Mouse (Mus musculus) heart, embryonic 12.5 days (tissue): ENCODE results near the gene Rap1b. TPM values are rescaled to one million over a fixed set of nuclear protein-coding genes. Genes with fewer than 3 reads are reported as not detected.

Experiments used
- ATAC-seq: fragments of 200-750 bp; cut with Nextera tagmentation; 2 replicates; pipeline ENCODE4 v1.8.0; 2017; ENCODE audit warnings: moderate TSS enrichment, moderate library complexity; ENCODE audit not compliant: insufficient number of reproducible peaks, low FRiP score
- H3K27ac ChIP-seq: fragments of 300-500 bp; sonication (generic); 2 replicates; pipeline ENCODE4 v1.5.1; 2016; ENCODE audit warnings: mild to moderate bottlenecking, moderate library complexity; ENCODE audit not compliant: poor library complexity, severe bottlenecking
- H3K27me3 ChIP-seq: fragments of 300-500 bp; sonication (generic); replicated peaks from 2 replicates; pipeline ENCODE4 v1.6.1; 2016; ENCODE audit warnings: mild to moderate bottlenecking, moderate library complexity
- H3K36me3 ChIP-seq: fragments of 300-500 bp; sonication (generic); 2 replicates; pipeline ENCODE4 v1.6.1; 2016; ENCODE audit warnings: mild to moderate bottlenecking, moderate library complexity
- H3K4me1 ChIP-seq: fragments of 300-500 bp; sonication (generic); replicated peaks from 2 replicates; pipeline ENCODE4 v1.6.1; 2016; ENCODE audit warnings: mild to moderate bottlenecking
- H3K4me2 ChIP-seq: fragments of 300-500 bp; sonication (generic); 2 replicates; pipeline ENCODE4 v1.6.1; 2016; ENCODE audit warnings: mild to moderate bottlenecking, moderate library complexity
- H3K4me3 ChIP-seq: fragments of 300-500 bp; sonication (generic); 2 replicates; pipeline ENCODE4 v1.5.1; 2016; ENCODE audit warnings: mild to moderate bottlenecking
- H3K9ac ChIP-seq: fragments of 300-500 bp; sonication (generic); 2 replicates; pipeline ENCODE4 v1.6.1; 2016; ENCODE audit warnings: mild to moderate bottlenecking, moderate library complexity
- H3K9me3 ChIP-seq: fragments of 300-500 bp; sonication (generic); replicated peaks from 2 replicates; pipeline ENCODE4 v1.6.1; 2016; ENCODE audit warnings: mild to moderate bottlenecking, moderate library complexity
- WGBS: fragments of 180-500 bp; shearing (Covaris S2); methylation state at CpG from one replicate; pipeline ENCODE4 v1.1.7; 2016; 5-methylcytosine and 5-hydroxymethylcytosine counted together
- polyA plus RNA-seq: library from polyadenylated mRNA; unstranded; fragments of >200 nt; fragmentation: Nextera tagmentation; extraction: Ambion mirVana; gene quantifications from 2 replicates; pipeline ENCODE4 v1.2.1, GENCODE M21; 2016

Rap1b gene
- polyA plus RNA-seq, 1 experiment from 2014 or later: 131 TPM

DNA sequence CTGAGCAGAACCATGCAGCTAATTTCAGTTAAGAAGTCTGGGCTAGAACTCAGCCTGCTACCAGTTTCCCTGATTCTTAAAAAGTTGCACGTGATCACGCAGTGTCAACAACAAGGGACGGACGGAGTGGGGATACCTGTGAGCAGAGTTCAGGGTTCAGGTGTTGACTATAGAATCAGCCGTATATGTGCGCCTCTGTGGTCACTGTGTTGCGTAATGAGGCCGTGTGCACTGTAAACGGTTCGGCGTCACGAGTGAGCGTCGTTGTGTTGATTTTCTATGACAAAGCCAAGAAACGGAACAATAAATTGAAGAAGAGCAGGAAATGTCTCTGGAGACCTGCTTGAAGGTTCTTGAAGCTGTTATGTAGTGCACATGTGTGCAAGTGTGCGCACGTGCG, 30.6 kb upstream of the Rap1b start:
- Histone ChIP-seq H3K4me2 (no peak overlapping the region), H3K9me3 (no peaks in the 10 kb centered on the region), H3K4me3 (no peak overlapping the region), H3K27ac (no peak overlapping the region), H3K4me1 (no peaks in the 10 kb centered on the region), H3K27me3 (no peaks in the 10 kb centered on the region; the same call in 1 of the 2 replicates), H3K9ac (no peak overlapping the region), H3K36me3 (no peaks in the 10 kb centered on the region)
- no peak for ATAC-seq
- WGBS: 86% methylated on average over 18 of the region's 18 CpGs

DNA sequence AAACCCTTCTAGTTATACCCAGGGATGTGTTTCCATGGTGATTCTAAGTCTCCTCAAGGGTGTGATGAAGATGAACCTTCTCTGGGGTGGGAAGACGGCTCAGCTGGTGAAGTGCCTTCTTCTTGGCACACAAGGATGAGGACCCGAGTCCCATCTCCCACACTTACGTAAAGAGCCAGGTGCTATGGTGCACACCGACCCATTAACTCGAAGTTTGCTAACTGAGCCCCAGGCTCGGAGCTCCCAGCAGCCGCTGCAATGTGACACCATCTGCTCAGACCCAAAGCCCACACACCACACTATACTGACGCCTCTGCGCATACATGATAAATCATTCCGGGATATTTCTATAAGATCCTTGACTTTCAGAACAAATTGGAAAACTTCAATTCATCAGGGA, 29.1 kb upstream of the Rap1b start:
- Histone ChIP-seq H3K36me3 (no peaks in the 10 kb centered on the region), H3K4me3 (no peak overlapping the region), H3K27ac (no peak overlapping the region), H3K4me1 (no peaks in the 10 kb centered on the region), H3K9me3 (no peaks in the 10 kb centered on the region), H3K4me2 (no peak overlapping the region), H3K27me3 (no peaks in the 10 kb centered on the region; the same call in 1 of the 2 replicates), H3K9ac (no peak overlapping the region)
- 73% methylated on average over 10 of the region's 10 CpGs for WGBS
- no peak for ATAC-seq

DNA sequence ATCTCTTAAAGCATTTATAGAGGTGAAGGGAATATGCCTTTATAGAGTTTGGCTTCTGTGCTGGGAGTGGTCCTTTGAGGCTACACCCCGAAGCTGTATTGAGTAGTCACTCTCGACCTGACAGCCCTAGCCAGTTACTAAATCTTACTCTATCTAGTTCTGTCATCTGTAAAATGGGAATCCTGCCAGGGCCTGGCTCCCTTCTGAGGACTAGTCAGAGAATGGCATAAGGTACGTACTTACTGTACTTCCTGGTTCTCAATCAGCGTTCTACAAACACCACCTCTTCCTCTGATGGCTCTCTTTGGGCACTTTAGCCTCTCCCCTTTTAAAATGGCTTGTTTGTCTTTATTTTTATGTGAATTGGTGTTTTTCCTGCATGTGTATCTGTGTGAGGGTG, 28.1 kb upstream of the Rap1b start:
- Histone ChIP-seq H3K27me3 (no peaks in the 10 kb centered on the region; the same call in 1 of the 2 replicates), H3K4me2 (no peak overlapping the region), H3K27ac (no peak overlapping the region), H3K4me1 (no peaks in the 10 kb centered on the region), H3K9me3 (no peaks in the 10 kb centered on the region), H3K36me3 (no peaks in the 10 kb centered on the region), H3K4me3 (no peak overlapping the region), H3K9ac (no peak overlapping the region)
- 71% methylated on average over 4 of the region's 4 CpGs for WGBS
- no peak for ATAC-seq

DNA sequence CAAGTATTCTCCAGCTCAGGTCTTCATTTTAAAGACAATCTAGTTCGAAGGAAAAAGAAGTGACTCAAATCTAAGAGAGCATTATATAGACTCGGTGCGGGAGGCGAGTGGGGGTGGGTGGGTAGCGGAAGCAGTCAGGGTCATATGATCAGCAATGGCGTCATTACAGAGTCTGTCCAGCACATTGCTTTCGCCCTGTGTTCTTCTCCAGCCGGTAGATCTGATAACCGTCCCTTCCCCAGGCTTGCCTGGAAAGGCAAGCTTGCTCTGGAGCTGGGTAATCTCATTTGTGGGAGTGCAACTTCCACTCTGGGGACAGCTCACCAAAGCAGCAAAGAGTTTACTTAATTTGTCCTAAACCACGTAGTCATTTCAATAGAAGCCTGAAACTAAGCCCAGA, 26.6 kb upstream of the Rap1b start:
- H3K4me1 ChIP-seq: no peaks in the 10 kb centered on the region
- no peak overlapping the region for H3K9ac ChIP-seq
- WGBS: 61% methylated on average over 10 of the region's 10 CpGs
- H3K27ac ChIP-seq: no peak overlapping the region
- no peaks in the 10 kb centered on the region for H3K36me3 ChIP-seq
- H3K4me3 ChIP-seq: no peak overlapping the region
- no peak for ATAC-seq
- no peaks in the 10 kb centered on the region; the same call in 1 of the 2 replicates for H3K27me3 ChIP-seq
- H3K9me3 ChIP-seq: no peaks in the 10 kb centered on the region
- H3K4me2 ChIP-seq: no peak overlapping the region

DNA sequence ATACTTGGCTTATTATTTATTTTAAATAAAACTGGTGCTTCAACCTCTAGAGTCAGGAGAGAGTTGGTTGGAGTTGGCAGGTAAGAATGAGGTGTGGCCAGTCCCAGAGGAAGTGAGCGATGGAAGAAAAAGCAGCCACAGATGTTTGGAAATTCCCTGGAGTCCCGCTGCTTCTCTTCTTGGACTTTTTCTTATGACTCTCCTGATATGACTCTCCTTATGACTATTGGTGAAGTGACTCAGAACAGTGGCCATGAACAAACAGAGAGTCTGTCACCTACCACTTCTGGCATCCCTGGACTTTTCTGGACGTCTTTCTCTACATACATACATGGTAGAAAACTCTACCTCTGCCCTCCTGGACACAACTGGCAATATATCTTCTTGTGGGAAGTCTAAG, 21.5 kb upstream of the Rap1b start:
- Histone ChIP-seq H3K9ac (no peak overlapping the region), H3K27ac (no peak overlapping the region), H3K4me3 (no peak overlapping the region), H3K4me2 (no peak overlapping the region), H3K9me3 (no peaks in the 10 kb centered on the region), H3K36me3 (no peaks in the 10 kb centered on the region), H3K4me1 (0 out of 2 replicates have a peak, but pooled peaks cover 4% of the 10 kb centered on the region), H3K27me3 (no peaks in the 10 kb centered on the region)
- WGBS: 81% methylated on average over 3 of the region's 3 CpGs
- no peak for ATAC-seq

DNA sequence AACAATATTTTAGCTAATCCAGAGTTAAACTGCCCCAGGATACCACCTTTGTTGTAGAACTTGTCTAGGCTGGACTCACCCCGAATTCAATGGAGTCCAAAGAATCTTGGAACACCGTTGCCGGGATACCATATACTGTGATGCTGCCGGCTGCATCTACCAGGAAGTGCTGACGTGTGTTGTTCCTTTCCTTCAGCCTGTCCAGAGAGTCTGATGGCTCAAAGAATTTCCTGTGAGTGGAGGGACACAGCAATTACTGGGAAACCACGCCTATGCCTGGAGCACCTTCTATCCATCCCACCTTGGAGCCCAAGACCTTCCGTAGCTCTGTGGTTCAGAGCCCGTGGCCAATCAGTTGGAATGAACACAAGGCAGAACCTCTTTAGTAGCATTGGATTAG, 20.8 kb upstream of the Rap1b start:
- H3K4me1 ChIP-seq: 0 out of 2 replicates have a peak, but pooled peaks cover 7% of the 10 kb centered on the region
- 67% methylated on average over 8 of the region's 8 CpGs for WGBS

DNA sequence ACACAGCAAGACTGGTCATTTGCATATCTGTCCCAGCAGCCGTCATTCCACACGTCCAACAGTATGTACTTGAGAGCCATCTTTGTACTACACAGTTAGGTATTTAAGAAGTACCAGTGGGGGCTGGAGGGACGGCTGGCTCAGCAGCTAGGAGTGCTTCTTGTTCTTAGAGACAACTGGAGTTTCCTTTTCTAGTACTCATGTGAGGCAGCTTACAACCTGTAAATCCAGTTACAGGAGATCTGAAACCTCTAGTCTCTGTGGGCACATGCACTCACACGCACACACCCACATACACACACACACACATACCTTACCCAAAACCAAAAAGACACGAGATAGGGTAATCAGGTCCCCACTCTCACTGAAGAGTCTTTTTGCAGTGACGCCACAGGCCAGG, 18.9 kb upstream of the Rap1b start:
- 40% methylated on average over 6 of the region's 6 CpGs for WGBS
- Histone ChIP-seq H3K27me3 (no peaks in the 10 kb centered on the region), H3K36me3 (no peaks in the 10 kb centered on the region), H3K9me3 (no peaks in the 10 kb centered on the region), H3K27ac (no peak overlapping the region), H3K9ac (no peak overlapping the region), H3K4me2 (no peak overlapping the region), H3K4me3 (no peak overlapping the region), H3K4me1 (0 out of 2 replicates have a peak, but pooled peaks cover 7% of the 10 kb centered on the region)
- no peak for ATAC-seq

More for the DNA sequence above, 20.8 kb upstream of the Rap1b start:
- no peak for ATAC-seq
- Histone ChIP-seq H3K9me3 (no peaks in the 10 kb centered on the region), H3K9ac (no peak overlapping the region), H3K36me3 (no peaks in the 10 kb centered on the region), H3K4me3 (no peak overlapping the region), H3K27ac (no peak overlapping the region), H3K27me3 (no peaks in the 10 kb centered on the region), H3K4me2 (no peak overlapping the region)

DNA sequence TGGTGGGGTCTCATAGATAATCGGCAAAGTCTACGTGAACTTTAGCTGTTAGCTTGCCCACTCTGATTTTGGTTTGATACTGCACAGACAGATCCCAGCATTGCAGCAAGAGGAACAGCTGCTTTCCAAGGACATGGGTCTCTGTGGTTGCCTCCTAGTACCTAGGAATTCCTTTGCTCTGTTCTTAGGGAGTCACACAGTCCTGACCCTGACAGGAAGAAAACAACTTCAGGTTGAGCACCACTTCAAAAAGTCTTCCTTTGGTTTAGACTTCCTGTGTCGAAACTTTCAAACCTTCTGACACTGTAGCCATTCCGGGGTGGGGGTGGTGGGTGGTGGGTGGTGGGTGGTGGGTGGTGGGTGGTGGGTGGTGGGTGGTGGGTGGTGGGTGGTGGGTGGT, 18.4 kb upstream of the Rap1b start:
- no peak for ATAC-seq
- Histone ChIP-seq H3K4me3 (no peak overlapping the region), H3K4me2 (no peak overlapping the region), H3K36me3 (no peaks in the 10 kb centered on the region), H3K4me1 (0 out of 2 replicates have a peak, but pooled peaks cover 7% of the 10 kb centered on the region), H3K27ac (no peak overlapping the region), H3K27me3 (no peaks in the 10 kb centered on the region), H3K9ac (no peak overlapping the region), H3K9me3 (no peaks in the 10 kb centered on the region)
- 70% methylated on average over 4 of the region's 4 CpGs for WGBS

DNA sequence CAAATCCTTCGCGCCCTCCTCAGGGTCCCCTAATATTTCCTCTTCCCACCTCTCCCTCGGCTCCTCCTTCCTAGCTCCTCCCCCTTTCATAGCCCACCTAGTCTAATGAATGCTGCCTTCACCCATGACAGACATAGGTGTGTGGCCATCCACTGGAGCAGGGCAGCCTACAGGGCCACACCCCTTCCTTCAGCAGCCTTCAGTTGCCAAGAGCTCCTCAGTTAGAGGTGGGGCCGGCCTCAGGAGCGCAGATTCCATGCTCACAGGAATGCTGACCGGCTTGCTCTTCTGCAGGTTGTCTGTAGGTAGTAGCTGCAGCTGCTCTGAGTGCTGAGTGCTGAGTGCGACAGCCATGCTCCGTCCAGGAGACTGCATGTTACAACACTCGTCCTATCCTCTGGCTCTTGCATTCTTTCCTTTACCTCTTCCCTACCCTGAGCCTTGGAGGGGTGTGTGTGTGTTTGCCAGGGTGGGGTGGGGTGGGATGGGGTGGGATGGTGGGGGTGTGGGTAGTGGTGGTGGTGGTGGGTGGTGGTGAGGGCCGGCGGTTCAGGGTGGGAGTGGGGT, 16.3 kb upstream of the Rap1b start:
- Histone ChIP-seq H3K9ac (no peak overlapping the region), H3K4me3 (no peak overlapping the region), H3K27ac (no peak overlapping the region), H3K4me2 (no peak overlapping the region), H3K27me3 (no peaks in the 10 kb centered on the region), H3K9me3 (no peaks in the 10 kb centered on the region), H3K36me3 (no peaks in the 10 kb centered on the region), H3K4me1 (0 out of 2 replicates have a peak, but pooled peaks cover 7% of the 10 kb centered on the region)
- WGBS: 73% methylated on average over 11 of the region's 11 CpGs
- ATAC-seq: no peak

DNA sequence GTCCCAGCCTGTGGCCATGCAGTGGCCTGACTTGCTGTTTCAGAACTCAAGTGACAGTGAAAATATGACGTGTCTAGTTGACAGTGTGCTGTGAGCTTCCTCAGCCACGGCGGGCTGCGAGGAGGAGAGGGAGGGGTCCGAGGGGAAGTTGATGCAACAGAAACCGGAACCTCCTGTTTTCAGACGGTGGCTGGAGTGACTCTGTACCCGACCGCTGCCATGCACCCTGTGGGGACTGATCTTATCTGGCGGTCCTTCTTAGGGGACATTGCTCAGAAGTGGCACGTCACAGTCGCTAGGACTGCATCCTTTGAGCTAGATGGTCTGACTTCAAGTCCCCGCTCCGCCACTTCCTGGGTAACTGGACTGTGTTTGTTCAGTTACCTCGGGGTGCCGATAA, 15.1 kb upstream of the Rap1b start:
- no peak overlapping the region for H3K4me2 ChIP-seq
- WGBS: 65% methylated on average over 16 of the region's 16 CpGs

DNA sequence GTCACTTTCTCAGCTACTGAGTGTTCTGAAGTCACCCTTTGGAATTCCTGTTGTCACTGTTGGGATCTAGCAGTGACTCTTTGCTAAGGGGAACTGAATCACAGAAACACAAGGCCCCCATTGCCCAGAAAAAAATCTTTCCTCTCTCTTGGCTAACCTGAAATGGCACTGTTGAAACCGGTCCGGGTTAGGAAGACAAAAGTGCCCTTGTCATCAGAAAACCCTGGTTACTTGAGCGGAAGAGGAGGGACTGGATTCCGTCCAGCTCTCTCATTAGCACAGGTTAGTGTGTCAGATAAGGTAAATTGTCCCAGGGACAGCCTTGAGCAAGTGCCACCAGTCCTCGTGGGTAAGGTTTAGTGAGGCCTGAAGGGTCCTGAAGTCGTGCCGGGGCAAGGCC, 14.5 kb upstream of the Rap1b start:
- Histone ChIP-seq H3K36me3 (no peaks in the 10 kb centered on the region), H3K9me3 (no peaks in the 10 kb centered on the region), H3K4me2 (no peak overlapping the region), H3K9ac (no peak overlapping the region), H3K27ac (no peak overlapping the region), H3K4me1 (0 out of 2 replicates have a peak, but pooled peaks cover 7% of the 10 kb centered on the region), H3K27me3 (no peaks in the 10 kb centered on the region), H3K4me3 (no peak overlapping the region)
- WGBS: 73% methylated on average over 7 of the region's 7 CpGs
- no peak for ATAC-seq

More for the DNA sequence above, 15.1 kb upstream of the Rap1b start:
- no peaks in the 10 kb centered on the region for H3K9me3 ChIP-seq
- H3K27ac ChIP-seq: no peak overlapping the region
- no peak for ATAC-seq
- H3K4me1 ChIP-seq: 0 out of 2 replicates have a peak, but pooled peaks cover 7% of the 10 kb centered on the region
- H3K9ac ChIP-seq: no peak overlapping the region
- H3K27me3 ChIP-seq: no peaks in the 10 kb centered on the region
- no peak overlapping the region for H3K4me3 ChIP-seq
- H3K36me3 ChIP-seq: no peaks in the 10 kb centered on the region

DNA sequence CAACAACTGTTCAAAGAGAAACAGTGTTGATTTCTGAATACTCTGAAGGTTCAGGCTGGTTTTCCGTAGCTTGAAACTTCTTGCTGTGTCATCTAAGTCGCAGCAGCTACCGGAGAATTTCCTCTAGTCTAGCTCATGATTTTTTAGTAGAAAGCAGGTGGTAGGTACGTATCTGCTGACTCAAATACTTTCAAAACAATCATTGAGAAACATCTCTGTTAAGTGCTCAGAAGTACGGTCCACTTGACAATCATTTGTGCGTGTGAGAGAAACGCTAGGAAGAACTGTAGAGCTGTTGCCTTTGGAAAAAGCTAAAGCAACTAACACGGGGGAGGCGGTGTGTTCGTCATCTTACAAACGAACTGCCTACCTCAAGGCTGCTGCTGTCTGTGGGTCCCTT, 14.0 kb upstream of the Rap1b start:
- H3K36me3 ChIP-seq: no peaks in the 10 kb centered on the region
- 73% methylated on average over 11 of the region's 11 CpGs for WGBS
- no peak overlapping the region for H3K9ac ChIP-seq
- ATAC-seq: no peak
- H3K27ac ChIP-seq: no peak overlapping the region
- H3K27me3 ChIP-seq: no peaks in the 10 kb centered on the region
- 0 out of 2 replicates have a peak, but pooled peaks cover 7% of the 10 kb centered on the region for H3K4me1 ChIP-seq
- no peak overlapping the region for H3K4me3 ChIP-seq
- no peaks in the 10 kb centered on the region for H3K9me3 ChIP-seq
- no peak overlapping the region for H3K4me2 ChIP-seq
